Mouse (Mus musculus): Measurements from ENCODE around the gene Dpagt1. TPM values are rescaled to one million over a fixed set of nuclear protein-coding genes. Genes with fewer than 3 reads are reported as not detected.
"Not testable (repeated sequence)": the region's sequence is repeated elsewhere in the genome, so short reads cannot be mapped to it uniquely, and the experiment has no call there.

The Dpagt1 gene
- polyA plus RNA-seq, 1 experiment, result 34.0 TPM

GRCm38 (mm10) chr9:44319105-44319886 lies 6.5 kb upstream of the Dpagt1 start:
- Histone ChIP-seq H3K79me3 (ENCODE audit: low read depth) (peaks cover 2% of the 10 kb centered on the region), H3K79me2 (ENCODE audit: control insufficient read depth, insufficient read depth) (peaks cover 21% of the 10 kb centered on the region), H3K27me3 (ENCODE audit: control insufficient read depth, insufficient read depth, insufficient read length) (no peaks in the 10 kb centered on the region), H3K36me3 (ENCODE audit: control insufficient read depth, insufficient read depth) (no peaks in the 10 kb centered on the region), H3K4me3 (ENCODE audit: insufficient read depth, poor library complexity, severe bottlenecking) (peak overlapping the region; percentile 50), H3ac (ENCODE audit: control insufficient read depth, insufficient read length, low read depth) (peak overlapping the region; percentile 89)
- TF ChIP-seq FOSL1 (IDR thresholded peaks at IDR 0.05; ENCODE audit: insufficient read depth, low read length, poor library complexity, severe bottlenecking) (no peak), CTCF (IDR thresholded peaks at IDR 0.05; ENCODE audit: control insufficient read depth, insufficient read depth, insufficient read length) (no peak), CEBPB (IDR thresholded peaks at IDR 0.05; ENCODE audit: low read depth) (no peak), USF1 (IDR thresholded peaks at IDR 0.05; ENCODE audit: low read depth) (no peak), MYOD1 (IDR thresholded peaks at IDR 0.05; ENCODE audit: control insufficient read depth, insufficient read length, low read depth) (no peak), MYOG (IDR thresholded peaks at IDR 0.05; ENCODE audit: control insufficient read depth, extremely low read depth, insufficient read length) (no peak), MAX (IDR thresholded peaks at IDR 0.05) (no peak)

- TF ChIP-seq MYOG (IDR thresholded peaks at IDR 0.05; ENCODE audit: control insufficient read depth, extremely low read depth, insufficient read length), result no peak
- H3K27me3 ChIP-seq (ENCODE audit: control insufficient read depth, insufficient read depth, insufficient read length), result no peaks in the 10 kb centered on the region
- H3K79me3 ChIP-seq (ENCODE audit: low read depth), result peaks cover 2% of the 10 kb centered on the region
- peak within 1 kb of the TSS; percentile 89 for H3ac ChIP-seq (ENCODE audit: control insufficient read depth, insufficient read length, low read depth)
- peaks cover 21% of the 10 kb centered on the region for H3K79me2 ChIP-seq (ENCODE audit: control insufficient read depth, insufficient read depth)
- H3K4me3 ChIP-seq (ENCODE audit: insufficient read depth, poor library complexity, severe bottlenecking), result peak within 1 kb of the TSS; percentile 50
- H3K36me3 ChIP-seq (ENCODE audit: control insufficient read depth, insufficient read depth), result no peaks in the 10 kb centered on the region
Measured at GRCm38 (mm10) chr9:44319887-44320798, 5.7 kb upstream of the Dpagt1 start, which contains the start of gene C2cd2l. Gene C2cd2l, minus strand, starts transcription at chr9:44320285.

GRCm38 (mm10) chr9:44320799-44321133 lies 5.1 kb upstream of the Dpagt1 start:
- Histone ChIP-seq H3K79me3 (ENCODE audit: low read depth) (peaks cover 2% of the 10 kb centered on the region), H3K27me3 (ENCODE audit: control insufficient read depth, insufficient read depth, insufficient read length) (no peaks in the 10 kb centered on the region), H3K36me3 (ENCODE audit: control insufficient read depth, insufficient read depth) (no peaks in the 10 kb centered on the region), H3K4me3 (ENCODE audit: insufficient read depth, poor library complexity, severe bottlenecking) (no peak overlapping the region), H3K79me2 (ENCODE audit: control insufficient read depth, insufficient read depth) (peaks cover 21% of the 10 kb centered on the region), H3ac (ENCODE audit: control insufficient read depth, insufficient read length, low read depth) (peak overlapping the region; percentile 10)
- TF ChIP-seq FOSL1 (IDR thresholded peaks at IDR 0.05; ENCODE audit: insufficient read depth, low read length, poor library complexity, severe bottlenecking), result no peak
- TF ChIP-seq CEBPB (IDR thresholded peaks at IDR 0.05; ENCODE audit: low read depth), result no peak
- TF ChIP-seq MYOD1 (IDR thresholded peaks at IDR 0.05; ENCODE audit: control insufficient read depth, insufficient read length, low read depth), result no peak
- TF ChIP-seq MAX (IDR thresholded peaks at IDR 0.05), result no peak
- TF ChIP-seq MYOG (IDR thresholded peaks at IDR 0.05; ENCODE audit: control insufficient read depth, extremely low read depth, insufficient read length), result no peak
- TF ChIP-seq USF1 (IDR thresholded peaks at IDR 0.05; ENCODE audit: low read depth), result no peak

- not testable (repeated sequence) for H3K4me3 ChIP-seq (ENCODE audit: insufficient read depth, poor library complexity, severe bottlenecking); H3K27me3 ChIP-seq (ENCODE audit: control insufficient read depth, insufficient read depth, insufficient read length); H3ac ChIP-seq (ENCODE audit: control insufficient read depth, insufficient read length, low read depth); H3K36me3 ChIP-seq (ENCODE audit: control insufficient read depth, insufficient read depth)
- Histone ChIP-seq H3K79me3 (ENCODE audit: low read depth) (peaks cover 12% of the 10 kb centered on the region), H3K79me2 (ENCODE audit: control insufficient read depth, insufficient read depth) (peaks cover 26% of the 10 kb centered on the region)
Measured at GRCm38 (mm10) chr9:44323656-44324055, 2.2 kb upstream of the Dpagt1 start.

GRCm38 (mm10) chr9:44324147-44324546 lies 1.7 kb upstream of the Dpagt1 start:
- Histone ChIP-seq H3K79me3 (ENCODE audit: low read depth) (peaks cover 12% of the 10 kb centered on the region), H3K79me2 (ENCODE audit: control insufficient read depth, insufficient read depth) (peaks cover 22% of the 10 kb centered on the region), H3K36me3 (ENCODE audit: control insufficient read depth, insufficient read depth) (peaks cover 12% of the 10 kb centered on the region), H3ac (ENCODE audit: control insufficient read depth, insufficient read length, low read depth) (no peak overlapping the region), H3K4me3 (ENCODE audit: insufficient read depth, poor library complexity, severe bottlenecking) (no peak overlapping the region), H3K27me3 (ENCODE audit: control insufficient read depth, insufficient read depth, insufficient read length) (no peaks in the 10 kb centered on the region)
- TF ChIP-seq FOSL1 (IDR thresholded peaks at IDR 0.05; ENCODE audit: insufficient read depth, low read length, poor library complexity, severe bottlenecking) (no peak), MYOD1 (IDR thresholded peaks at IDR 0.05; ENCODE audit: control insufficient read depth, insufficient read length, low read depth) (no peak), CEBPB (IDR thresholded peaks at IDR 0.05; ENCODE audit: low read depth) (no peak), MAX (IDR thresholded peaks at IDR 0.05) (no peak), USF1 (IDR thresholded peaks at IDR 0.05; ENCODE audit: low read depth) (no peak), CTCF (IDR thresholded peaks at IDR 0.05; ENCODE audit: control insufficient read depth, insufficient read depth, insufficient read length) (no peak), MYOG (IDR thresholded peaks at IDR 0.05; ENCODE audit: control insufficient read depth, extremely low read depth, insufficient read length) (no peak)

- not testable (repeated sequence) for H3ac ChIP-seq (ENCODE audit: control insufficient read depth, insufficient read length, low read depth); H3K27me3 ChIP-seq (ENCODE audit: control insufficient read depth, insufficient read depth, insufficient read length); H3K4me3 ChIP-seq (ENCODE audit: insufficient read depth, poor library complexity, severe bottlenecking)
- Histone ChIP-seq H3K79me3 (ENCODE audit: low read depth) (peaks cover 10% of the 10 kb centered on the region), H3K36me3 (ENCODE audit: control insufficient read depth, insufficient read depth) (peaks cover 21% of the 10 kb centered on the region), H3K79me2 (ENCODE audit: control insufficient read depth, insufficient read depth) (peaks cover 18% of the 10 kb centered on the region)
Measured at GRCm38 (mm10) chr9:44325032-44325767, 619 bp upstream of the Dpagt1 start.
